Mouse (Mus musculus): ENCODE results near the gene Slc16a6. TPM values are rescaled to one million over a fixed set of nuclear protein-coding genes. Genes with fewer than 3 reads are reported as not detected.
A peak's percentile ranks its signal among the peaks of the same experiment; 100 is the strongest.

The Slc16a6 gene
- total and polyA plus RNA-seq, 3 experiments, result 14.1 to 24.2 (median 20.9) TPM

DNA sequence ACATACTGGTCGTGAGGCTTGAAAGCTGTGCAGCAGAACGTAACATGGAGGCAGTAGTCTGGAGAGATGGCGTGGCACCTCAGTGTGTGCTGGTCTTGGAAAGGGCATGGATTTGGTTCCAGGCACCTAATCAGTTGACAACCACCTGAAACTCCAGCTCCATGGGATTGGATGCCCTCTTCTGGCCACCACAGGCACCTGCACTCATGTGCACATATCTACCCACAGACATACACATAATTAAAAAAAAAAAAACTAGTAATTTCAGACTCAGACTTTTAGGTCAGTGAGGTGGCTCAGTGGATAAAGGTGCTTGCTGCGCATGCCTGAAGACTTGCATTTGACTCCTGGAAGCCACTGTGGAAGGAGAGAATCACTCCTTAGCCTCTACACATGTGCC, 51.1 kb downstream of the Slc16a6 start:
- in situ Hi-C loops (cut with MboI; ENCODE audit: low pct_ligation_motif_present, low pct_unique_long_range_greater_than_20kb, low sequenced_read_pairs), result no loop called here
- H3K4me2 ChIP-seq (ENCODE audit: insufficient read depth, low read depth, poor library complexity, severe bottlenecking), result no peak overlapping the region

DNA sequence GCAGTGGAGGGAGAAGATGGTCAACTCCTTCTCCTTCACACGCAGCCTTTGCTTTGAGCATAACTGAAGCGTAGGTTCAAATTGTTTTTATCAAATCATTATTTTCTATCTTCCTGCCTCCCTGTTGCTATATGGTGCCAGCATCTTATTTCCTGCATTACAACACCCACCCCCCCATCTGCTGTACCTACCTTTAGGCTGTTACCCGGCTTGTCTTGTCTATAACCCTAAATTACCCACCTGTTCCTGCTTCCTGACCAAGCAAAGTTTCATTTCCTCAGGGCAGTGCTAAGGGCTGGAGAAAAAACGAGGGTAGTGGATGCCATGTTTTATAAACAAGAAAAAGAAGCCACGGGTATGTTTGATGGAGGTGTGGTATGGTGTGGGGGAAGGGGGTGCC, 52.2 kb downstream of the Slc16a6 start:
- Histone ChIP-seq H3K27me3 (replicated peaks) (no peaks in the 10 kb centered on the region), H3K79me2 (replicated peaks; ENCODE audit: control insufficient read depth, extremely low read depth, insufficient read depth, poor library complexity, severe bottlenecking) (no peaks in the 10 kb centered on the region), H3K36me3 (replicated peaks in 1 of 2; ENCODE audit: control insufficient read depth in 1 of 2, insufficient read depth in 1 of 2, low read length in 1 of 2) (no peaks in the 10 kb centered on the region), H3K9ac (ENCODE audit: insufficient read depth, low read depth) (no peak overlapping the region), H3K4me1 (ENCODE audit: control insufficient read depth in 1 of 2, insufficient read depth in 2 of 2) (peaks cover 17 to 54% of the 10 kb centered on the region in 2 experiments), H3K27ac (ENCODE audit: insufficient read depth, low read depth) (no peak overlapping the region), H3K4me3 (replicated peaks in 1 of 3; ENCODE audit: low read depth in 2 of 3, low read length in 2 of 3, poor library complexity in 1 of 3) (no peak overlapping the region), H3K9me3 (replicated peaks; ENCODE audit: low read length) (peaks cover 9% of the 10 kb centered on the region), H3K4me2 (ENCODE audit: insufficient read depth, low read depth, poor library complexity, severe bottlenecking) (no peak overlapping the region)
- in situ Hi-C loops (cut with MboI; ENCODE audit: low pct_ligation_motif_present, low pct_unique_long_range_greater_than_20kb, low sequenced_read_pairs) (no loop called here), dilution Hi-C loops (cut with MboI; ENCODE audit: extremely low pct_ligation_motif_present, extremely low pct_unique_long_range_greater_than_20kb, low sequenced_read_pairs) (no loop called here)
- TF ChIP-seq ETS1 (conservative IDR thresholded peaks at IDR 0.05; ENCODE audit: low read depth, low read length), result peak; percentile 28; the same call in 1 of the 2 replicates
- no peak for TF ChIP-seq MAFK (IDR thresholded peaks at IDR 0.05; ENCODE audit: insufficient replicate concordance, low read length)
- TF ChIP-seq IRF4 (IDR thresholded peaks at IDR 0.05; ENCODE audit: low read depth, low read length), result peak; percentile 55
- TF ChIP-seq CHD1 (IDR thresholded peaks at IDR 0.05; ENCODE audit: low read depth, low read length), result no peak
- TF ChIP-seq ZNF384 (IDR thresholded peaks at IDR 0.05; ENCODE audit: low read depth, low read length), result 0 out of 2 replicates have a peak, but pooled peaks have one; percentile 32
- peak; percentile 52 for TF ChIP-seq BHLHE40 (IDR thresholded peaks at IDR 0.05; ENCODE audit: low read depth, low read length)
- no peak for TF ChIP-seq NRF1 (IDR thresholded peaks at IDR 0.05; ENCODE audit: low read depth, low read length)
- DNase-seq (ENCODE audit: extremely low read depth), result no peak

More for the DNA sequence above, 51.1 kb downstream of the Slc16a6 start:
- no peaks in the 10 kb centered on the region; the same call in 1 of the 2 replicates for H3K79me2 ChIP-seq (replicated peaks; ENCODE audit: control insufficient read depth, extremely low read depth, insufficient read depth, poor library complexity, severe bottlenecking)
- TF ChIP-seq CTCF (conservative IDR thresholded peaks at IDR 0.05 in 1 of 2, IDR thresholded peaks at IDR 0.05 in 1 of 2; ENCODE audit: low read depth in 2 of 2, low read length in 2 of 2) (peak in 1 of 2 experiments; percentile 28; a peak in 2 of 4 replicates), ZMIZ1 (IDR thresholded peaks at IDR 0.05; ENCODE audit: low read depth, low read length) (no peak), TBP (conservative IDR thresholded peaks at IDR 0.05; ENCODE audit: low read depth, low read length) (no peak)
- no peaks in the 10 kb centered on the region for H3K27me3 ChIP-seq (replicated peaks)
- dilution Hi-C loops (cut with MboI; ENCODE audit: extremely low pct_ligation_motif_present, extremely low pct_unique_long_range_greater_than_20kb, low sequenced_read_pairs), result no loop called here
- no peak for DNase-seq (ENCODE audit: extremely low read depth)
- no peak overlapping the region for H3K9ac ChIP-seq (ENCODE audit: insufficient read depth, low read depth)
- peaks cover 22 to 61% of the 10 kb centered on the region in 2 experiments; a peak in 3 of 4 replicates for H3K4me1 ChIP-seq (ENCODE audit: control insufficient read depth in 1 of 2, insufficient read depth in 2 of 2)
- H3K4me3 ChIP-seq (replicated peaks in 1 of 3; ENCODE audit: low read depth in 2 of 3, low read length in 2 of 3, poor library complexity in 1 of 3), result no peak overlapping the region
- H3K9me3 ChIP-seq (replicated peaks; ENCODE audit: low read length), result peaks cover 9% of the 10 kb centered on the region
- H3K36me3 ChIP-seq (replicated peaks in 1 of 2; ENCODE audit: control insufficient read depth in 1 of 2, insufficient read depth in 1 of 2, low read length in 1 of 2), result no peaks in the 10 kb centered on the region
- no peak overlapping the region for H3K27ac ChIP-seq (ENCODE audit: insufficient read depth, low read depth)

DNA sequence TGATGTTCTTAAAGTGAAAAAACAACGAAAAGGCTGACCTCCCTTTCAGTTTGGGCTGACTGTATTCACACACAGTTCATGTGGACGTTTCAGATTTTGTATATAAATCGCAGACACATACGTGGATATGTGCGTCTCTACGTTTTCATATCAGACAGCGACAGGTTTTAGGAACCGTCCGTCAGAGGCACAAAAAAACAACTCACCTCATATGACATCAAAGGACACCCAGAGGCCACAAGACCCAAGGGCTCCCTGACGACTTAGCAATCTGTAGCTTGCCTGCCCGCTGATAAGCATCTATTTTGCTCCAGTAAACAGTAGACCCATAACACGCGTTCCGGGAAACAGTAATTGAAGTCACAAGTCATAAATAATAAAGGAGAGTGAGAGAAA, 52.8 kb downstream of the Slc16a6 start:
- TF ChIP-seq MEF2A (IDR thresholded peaks at IDR 0.05; ENCODE audit: borderline replicate concordance, low read depth, low read length) (peak; percentile 9), JUN (IDR thresholded peaks at IDR 0.05; ENCODE audit: insufficient read depth, low read depth, low read length) (no peak), IRF4 (IDR thresholded peaks at IDR 0.05; ENCODE audit: low read depth, low read length) (0 out of 2 replicates have a peak, but pooled peaks have one; percentile 11), BHLHE40 (IDR thresholded peaks at IDR 0.05; ENCODE audit: low read depth, low read length) (no peak), ZNF384 (IDR thresholded peaks at IDR 0.05; ENCODE audit: low read depth, low read length) (0 out of 2 replicates have a peak, but pooled peaks have one; percentile 1), NELFE (IDR thresholded peaks at IDR 0.05; ENCODE audit: low read depth, low read length) (no peak)
- Histone ChIP-seq H3K9ac (ENCODE audit: insufficient read depth, low read depth) (peak overlapping the region; percentile 24; the same call in 1 of the 2 replicates), H3K4me2 (ENCODE audit: insufficient read depth, low read depth, poor library complexity, severe bottlenecking) (peak overlapping the region; percentile 67), H3K9me3 (replicated peaks; ENCODE audit: low read length) (peaks cover 9% of the 10 kb centered on the region), H3K27ac (ENCODE audit: insufficient read depth, low read depth) (peak overlapping the region; percentile 0; the same call in 1 of the 2 replicates), H3K27me3 (replicated peaks) (no peaks in the 10 kb centered on the region), H3K4me1 (ENCODE audit: control insufficient read depth in 1 of 2, insufficient read depth in 2 of 2) (peaks cover 17 to 54% of the 10 kb centered on the region in 2 experiments), H3K36me3 (replicated peaks in 1 of 2; ENCODE audit: control insufficient read depth in 1 of 2, insufficient read depth in 1 of 2, low read length in 1 of 2) (no peaks in the 10 kb centered on the region), H3K4me3 (replicated peaks in 1 of 3; ENCODE audit: low read depth in 2 of 3, low read length in 2 of 3, poor library complexity in 1 of 3) (peak overlapping the region; percentile 9 to 48 (median 29)), H3K79me2 (replicated peaks; ENCODE audit: control insufficient read depth, extremely low read depth, insufficient read depth, poor library complexity, severe bottlenecking) (no peaks in the 10 kb centered on the region)
- dilution Hi-C loops (cut with MboI; ENCODE audit: extremely low pct_ligation_motif_present, extremely low pct_unique_long_range_greater_than_20kb, low sequenced_read_pairs) (no loop called here), in situ Hi-C loops (cut with MboI; ENCODE audit: low pct_ligation_motif_present, low pct_unique_long_range_greater_than_20kb, low sequenced_read_pairs) (no loop called here)
- DNase-seq (ENCODE audit: extremely low read depth), result peak; percentile 44
